Mouse (Mus musculus): ENCODE data around the gene Lrrc8d. TPM values are rescaled to one million over a fixed set of nuclear protein-coding genes. Genes with fewer than 3 reads are reported as not detected.

The Lrrc8d gene
- polyA plus RNA-seq, 1 experiment from 2014 or later = 24.5 TPM

GRCm38 (mm10) chr5:105708276-105708675, 8.5 kb downstream of the Lrrc8d start:
- Histone ChIP-seq H3K9me3 (ENCODE audit: control insufficient read depth, low read length) (no peaks in the 10 kb centered on the region), H3K4me3 (ENCODE audit: low read depth, low read length) (no peak overlapping the region), H3K36me3 (ENCODE audit: control insufficient read depth, insufficient read depth, low read length) (no peaks in the 10 kb centered on the region), H3K9ac (ENCODE audit: low read length) (no peak overlapping the region), H3K27me3 (ENCODE audit: control insufficient read depth, insufficient read depth, low read length) (no peaks in the 10 kb centered on the region), H3K4me2 (no peak overlapping the region), H3K27ac (ENCODE audit: low read depth, low read length) (no peak overlapping the region), H3K4me1 (ENCODE audit: control insufficient read depth, insufficient read depth, low read length) (peaks cover 4% of the 10 kb centered on the region; the same call in 1 of the 2 replicates)
- 88% methylated on average over 5 of the region's 5 CpGs for WGBS
- DNase-seq (ENCODE audit: low spot score, missing footprints) (no peak), ATAC-seq (ENCODE audit: low FRiP score) (no peak)

- Histone ChIP-seq H3K27me3 (ENCODE audit: control insufficient read depth, insufficient read depth, low read length) (no peaks in the 10 kb centered on the region), H3K4me2 (no peak overlapping the region), H3K4me3 (ENCODE audit: low read depth, low read length) (no peak overlapping the region), H3K9me3 (ENCODE audit: control insufficient read depth, low read length) (no peaks in the 10 kb centered on the region), H3K27ac (ENCODE audit: low read depth, low read length) (no peak overlapping the region), H3K36me3 (ENCODE audit: control insufficient read depth, insufficient read depth, low read length) (no peaks in the 10 kb centered on the region), H3K9ac (ENCODE audit: low read length) (no peak overlapping the region), H3K4me1 (ENCODE audit: control insufficient read depth, insufficient read depth, low read length) (0 out of 2 replicates have a peak, but pooled peaks cover 2% of the 10 kb centered on the region)
- ATAC-seq (ENCODE audit: low FRiP score) (no peak), DNase-seq (ENCODE audit: low spot score, missing footprints) (no peak)
- 92% methylated on average over 7 of the region's 7 CpGs for WGBS
These were observed 10.7 kb downstream of the Lrrc8d start for GRCm38 (mm10) chr5:105710473-105710872.

- H3K4me3 ChIP-seq (ENCODE audit: low read depth, low read length) = no peak overlapping the region
- ATAC-seq (ENCODE audit: low FRiP score) (no peak), DNase-seq (ENCODE audit: low spot score, missing footprints) (no peak)
- H3K27ac ChIP-seq (ENCODE audit: low read depth, low read length) = no peak overlapping the region
- H3K36me3 ChIP-seq (ENCODE audit: control insufficient read depth, insufficient read depth, low read length) = no peaks in the 10 kb centered on the region
- no peak overlapping the region for H3K4me2 ChIP-seq
- H3K27me3 ChIP-seq (ENCODE audit: control insufficient read depth, insufficient read depth, low read length) = no peaks in the 10 kb centered on the region
- 90% methylated on average over 6 of the region's 6 CpGs for WGBS
- H3K4me1 ChIP-seq (ENCODE audit: control insufficient read depth, insufficient read depth, low read length) = no peaks in the 10 kb centered on the region
- H3K9me3 ChIP-seq (ENCODE audit: control insufficient read depth, low read length) = no peaks in the 10 kb centered on the region
- no peak overlapping the region for H3K9ac ChIP-seq (ENCODE audit: low read length)
These were observed 14.7 kb downstream of the Lrrc8d start for GRCm38 (mm10) chr5:105714446-105714845.

DNA sequence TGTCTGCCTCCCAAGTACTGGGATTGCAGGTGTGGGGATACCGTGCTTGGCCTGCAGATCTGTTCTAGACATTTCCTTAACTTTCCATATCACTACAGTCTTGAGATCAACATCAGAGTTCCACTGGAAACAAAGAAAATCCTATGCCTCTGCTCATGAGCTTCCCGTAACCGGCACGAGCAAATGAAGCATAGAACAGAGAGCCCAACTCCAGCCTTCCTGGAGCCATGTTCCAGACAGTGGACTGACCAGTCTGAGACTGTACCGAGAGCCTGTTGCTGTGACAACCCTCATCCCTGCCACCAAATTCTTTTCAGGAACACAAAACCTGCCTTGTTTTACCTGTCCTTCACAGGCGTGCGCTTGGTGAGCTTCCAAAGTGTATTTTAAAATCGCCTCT, 15.3 kb downstream of the Lrrc8d start:
- H3K9me3 ChIP-seq (ENCODE audit: control insufficient read depth, low read length) = no peaks in the 10 kb centered on the region
- no peaks in the 10 kb centered on the region for H3K27me3 ChIP-seq (ENCODE audit: control insufficient read depth, insufficient read depth, low read length)
- ATAC-seq (ENCODE audit: low FRiP score) = no peak
- H3K9ac ChIP-seq (ENCODE audit: low read length) = no peak overlapping the region
- no peak for DNase-seq (ENCODE audit: low spot score, missing footprints)
- H3K27ac ChIP-seq (ENCODE audit: low read depth, low read length) = no peak overlapping the region
- H3K4me2 ChIP-seq = no peak overlapping the region
- no peaks in the 10 kb centered on the region for H3K4me1 ChIP-seq (ENCODE audit: control insufficient read depth, insufficient read depth, low read length)
- 92% methylated on average over 8 of the region's 8 CpGs for WGBS
- no peak overlapping the region for H3K4me3 ChIP-seq (ENCODE audit: low read depth, low read length)
- H3K36me3 ChIP-seq (ENCODE audit: control insufficient read depth, insufficient read depth, low read length) = no peaks in the 10 kb centered on the region

GRCm38 (mm10) chr5:105715531-105716124, 15.9 kb downstream of the Lrrc8d start:
- Histone ChIP-seq H3K9ac (ENCODE audit: low read length) (no peak overlapping the region), H3K36me3 (ENCODE audit: control insufficient read depth, insufficient read depth, low read length) (no peaks in the 10 kb centered on the region), H3K4me3 (ENCODE audit: low read depth, low read length) (no peak overlapping the region), H3K27ac (ENCODE audit: low read depth, low read length) (no peak overlapping the region), H3K9me3 (ENCODE audit: control insufficient read depth, low read length) (no peaks in the 10 kb centered on the region), H3K4me1 (ENCODE audit: control insufficient read depth, insufficient read depth, low read length) (no peaks in the 10 kb centered on the region), H3K27me3 (ENCODE audit: control insufficient read depth, insufficient read depth, low read length) (no peaks in the 10 kb centered on the region), H3K4me2 (no peak overlapping the region)
- WGBS = 70% methylated on average over 10 of the region's 10 CpGs
- no peak for ATAC-seq (ENCODE audit: low FRiP score)
- no peak for DNase-seq (ENCODE audit: low spot score, missing footprints)

GRCm38 (mm10) chr5:105717294-105717693, 17.5 kb downstream of the Lrrc8d start:
- H3K27me3 ChIP-seq (ENCODE audit: control insufficient read depth, insufficient read depth, low read length) = no peaks in the 10 kb centered on the region
- H3K9me3 ChIP-seq (ENCODE audit: control insufficient read depth, low read length) = no peaks in the 10 kb centered on the region
- 80% methylated on average over 7 of the region's 7 CpGs for WGBS
- no peak overlapping the region for H3K4me2 ChIP-seq
- no peaks in the 10 kb centered on the region for H3K36me3 ChIP-seq (ENCODE audit: control insufficient read depth, insufficient read depth, low read length)
- ATAC-seq (ENCODE audit: low FRiP score) (no peak), DNase-seq (ENCODE audit: low spot score, missing footprints) (no peak)
- H3K9ac ChIP-seq (ENCODE audit: low read length) = no peak overlapping the region
- H3K4me1 ChIP-seq (ENCODE audit: control insufficient read depth, insufficient read depth, low read length) = no peaks in the 10 kb centered on the region
- no peak overlapping the region for H3K27ac ChIP-seq (ENCODE audit: low read depth, low read length)
- no peak overlapping the region for H3K4me3 ChIP-seq (ENCODE audit: low read depth, low read length)

GRCm38 (mm10) chr5:105718138-105718670, 18.4 kb downstream of the Lrrc8d start:
- DNase-seq (ENCODE audit: low spot score, missing footprints) = no peak
- no peak overlapping the region for H3K27ac ChIP-seq (ENCODE audit: low read depth, low read length)
- WGBS = 81% methylated on average over 11 of the region's 11 CpGs

DNA sequence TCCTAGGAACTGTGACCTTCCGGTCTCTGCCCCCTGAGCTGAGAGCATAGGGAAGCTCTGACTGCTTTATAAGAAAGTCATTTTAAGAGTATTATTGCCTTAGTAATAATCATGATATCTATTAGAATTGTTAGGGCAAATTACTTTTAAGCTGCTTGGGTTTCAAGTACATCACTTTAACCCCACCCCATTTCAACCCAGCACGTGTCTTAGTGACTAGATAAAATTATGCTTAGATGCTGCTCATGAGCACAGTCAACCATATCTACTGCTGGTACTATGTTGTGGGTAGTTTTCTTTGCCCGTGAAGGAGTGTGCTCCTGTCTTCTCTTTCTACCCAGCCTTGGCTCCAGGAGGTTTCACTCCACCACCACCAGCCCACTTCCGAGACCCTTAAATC, 21.5 kb downstream of the Lrrc8d start:
- WGBS = 87% methylated on average over 4 of the region's 4 CpGs
- Histone ChIP-seq H3K27ac (ENCODE audit: low read depth, low read length) (no peak overlapping the region), H3K4me1 (ENCODE audit: control insufficient read depth, insufficient read depth, low read length) (no peaks in the 10 kb centered on the region), H3K9ac (ENCODE audit: low read length) (no peak overlapping the region), H3K4me3 (ENCODE audit: low read depth, low read length) (no peak overlapping the region), H3K4me2 (no peak overlapping the region), H3K36me3 (ENCODE audit: control insufficient read depth, insufficient read depth, low read length) (no peaks in the 10 kb centered on the region), H3K27me3 (ENCODE audit: control insufficient read depth, insufficient read depth, low read length) (no peaks in the 10 kb centered on the region), H3K9me3 (ENCODE audit: control insufficient read depth, low read length) (no peaks in the 10 kb centered on the region)
- DNase-seq (ENCODE audit: low spot score, missing footprints) (no peak), ATAC-seq (ENCODE audit: low FRiP score) (no peak)

More at GRCm38 (mm10) chr5:105718138-105718670, 18.4 kb downstream of the Lrrc8d start:
- no peak overlapping the region for H3K4me2 ChIP-seq
- H3K9me3 ChIP-seq (ENCODE audit: control insufficient read depth, low read length) = no peaks in the 10 kb centered on the region
- no peaks in the 10 kb centered on the region for H3K4me1 ChIP-seq (ENCODE audit: control insufficient read depth, insufficient read depth, low read length)
- no peaks in the 10 kb centered on the region for H3K36me3 ChIP-seq (ENCODE audit: control insufficient read depth, insufficient read depth, low read length)
- no peak overlapping the region for H3K4me3 ChIP-seq (ENCODE audit: low read depth, low read length)
- no peak for ATAC-seq (ENCODE audit: low FRiP score)
- H3K27me3 ChIP-seq (ENCODE audit: control insufficient read depth, insufficient read depth, low read length) = no peaks in the 10 kb centered on the region
- H3K9ac ChIP-seq (ENCODE audit: low read length) = no peak overlapping the region

DNA sequence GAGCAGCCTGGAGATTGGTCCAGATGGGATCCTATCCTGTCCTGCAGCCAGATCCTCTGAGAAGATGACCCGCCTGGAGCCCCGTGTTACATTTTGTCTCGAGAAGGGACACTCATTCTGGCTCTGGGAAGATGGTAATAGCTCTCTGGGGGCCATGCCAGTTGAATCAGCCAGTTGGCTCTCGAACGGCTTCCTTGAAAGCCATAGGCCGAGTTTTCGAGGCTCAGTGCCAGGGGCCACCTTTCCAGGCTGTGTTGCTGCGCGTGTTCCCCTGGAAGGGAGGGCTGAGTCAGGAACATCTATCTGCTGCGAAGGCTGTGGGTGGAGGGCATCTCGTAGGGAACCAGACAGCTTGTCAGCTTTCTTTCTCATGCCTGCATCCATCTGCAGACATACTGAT, 23.0 kb downstream of the Lrrc8d start:
- Histone ChIP-seq H3K27ac (ENCODE audit: low read depth, low read length) (no peak overlapping the region), H3K27me3 (ENCODE audit: control insufficient read depth, insufficient read depth, low read length) (no peaks in the 10 kb centered on the region), H3K9ac (ENCODE audit: low read length) (no peak overlapping the region), H3K9me3 (ENCODE audit: control insufficient read depth, low read length) (no peaks in the 10 kb centered on the region), H3K4me3 (ENCODE audit: low read depth, low read length) (no peak overlapping the region), H3K36me3 (ENCODE audit: control insufficient read depth, insufficient read depth, low read length) (no peaks in the 10 kb centered on the region), H3K4me1 (ENCODE audit: control insufficient read depth, insufficient read depth, low read length) (no peaks in the 10 kb centered on the region), H3K4me2 (no peak overlapping the region)
- ATAC-seq (ENCODE audit: low FRiP score) = no peak
- no peak for DNase-seq (ENCODE audit: low spot score, missing footprints)
- WGBS = 93% methylated on average over 11 of the region's 11 CpGs
